Mouse (Mus musculus) urinary bladder, postnatal 10 days (tissue): ENCODE measurements around the gene Psmb10.
A peak's percentile ranks its signal among the peaks of the same experiment; 100 is the strongest.

Experiments
- DNase-seq: peaks from one replicate; pipeline ENCODE4 v3.0.0; 2022; ENCODE audit warnings: low spot score

Psmb10 gene

DNA sequence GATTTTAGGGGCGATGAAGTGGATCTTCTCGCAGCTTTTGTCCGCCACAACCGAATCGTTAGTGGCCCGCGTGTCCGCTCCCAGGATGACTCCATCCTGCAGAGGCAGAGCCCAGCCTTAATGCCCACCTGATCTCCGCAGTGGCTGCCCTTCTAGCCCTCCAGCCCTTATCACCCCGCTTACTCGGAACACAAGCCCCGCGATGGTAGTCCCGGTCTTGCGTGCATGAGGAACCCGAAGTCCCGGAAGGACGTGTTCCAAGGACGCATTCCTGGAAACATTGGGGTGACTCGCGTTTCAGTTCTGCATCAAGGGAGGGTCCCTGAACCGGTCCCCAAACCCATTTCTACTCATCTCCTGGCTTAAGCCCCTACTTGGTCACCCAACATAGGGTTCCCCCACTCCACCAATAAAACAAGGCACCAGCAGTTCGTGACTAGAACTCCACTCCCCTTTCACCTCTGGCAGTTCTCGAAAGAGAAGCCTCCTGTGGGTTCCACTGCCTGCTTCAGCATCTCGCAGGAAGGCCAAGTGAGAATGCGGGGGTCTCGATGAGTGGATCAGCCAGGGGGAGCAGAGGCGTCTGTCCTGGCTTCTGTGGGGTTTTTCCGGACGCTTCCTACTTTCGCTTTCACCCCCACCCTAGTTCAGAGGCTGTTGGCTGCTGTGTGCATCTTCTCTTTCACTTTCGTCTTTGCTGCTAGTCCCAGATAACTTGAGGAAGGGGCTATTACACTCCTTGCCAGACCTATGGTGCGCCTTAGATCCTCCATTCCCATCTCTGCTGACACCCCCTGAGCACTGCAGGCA is 543 bp downstream of the Psmb10 start:
- DNase-seq: no peak

DNA sequence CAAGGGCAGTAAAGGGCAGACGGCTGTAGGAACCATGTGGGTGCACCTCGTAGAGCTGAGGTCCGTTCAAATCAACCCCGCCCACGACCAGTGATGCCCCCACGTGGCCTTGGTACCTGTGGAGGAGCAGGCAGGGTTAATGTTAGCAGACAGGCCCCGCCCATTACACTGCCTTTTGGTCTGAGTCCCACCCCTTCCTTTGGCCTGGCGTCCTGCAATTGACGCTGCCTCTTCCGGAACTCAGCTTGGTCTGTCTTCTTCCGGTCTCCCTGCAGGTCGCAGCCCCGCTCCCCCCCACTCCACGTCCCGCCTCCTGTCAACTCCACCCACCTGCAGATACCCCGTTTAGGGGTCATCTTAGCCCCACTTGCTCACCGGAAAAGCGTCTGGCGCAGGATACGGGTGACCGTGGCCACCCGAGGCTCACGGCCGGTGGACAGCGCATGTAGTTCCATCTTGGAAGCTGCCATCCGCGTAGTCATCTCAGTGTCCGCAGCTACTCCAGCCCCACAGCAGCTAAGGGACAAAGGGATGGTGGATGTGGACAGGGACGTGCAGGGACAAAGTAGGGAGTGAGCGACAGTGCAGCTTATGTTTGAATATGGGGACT is 1.3 kb downstream of the Psmb10 start:
- DNase-seq: peak; percentile 42

DNA sequence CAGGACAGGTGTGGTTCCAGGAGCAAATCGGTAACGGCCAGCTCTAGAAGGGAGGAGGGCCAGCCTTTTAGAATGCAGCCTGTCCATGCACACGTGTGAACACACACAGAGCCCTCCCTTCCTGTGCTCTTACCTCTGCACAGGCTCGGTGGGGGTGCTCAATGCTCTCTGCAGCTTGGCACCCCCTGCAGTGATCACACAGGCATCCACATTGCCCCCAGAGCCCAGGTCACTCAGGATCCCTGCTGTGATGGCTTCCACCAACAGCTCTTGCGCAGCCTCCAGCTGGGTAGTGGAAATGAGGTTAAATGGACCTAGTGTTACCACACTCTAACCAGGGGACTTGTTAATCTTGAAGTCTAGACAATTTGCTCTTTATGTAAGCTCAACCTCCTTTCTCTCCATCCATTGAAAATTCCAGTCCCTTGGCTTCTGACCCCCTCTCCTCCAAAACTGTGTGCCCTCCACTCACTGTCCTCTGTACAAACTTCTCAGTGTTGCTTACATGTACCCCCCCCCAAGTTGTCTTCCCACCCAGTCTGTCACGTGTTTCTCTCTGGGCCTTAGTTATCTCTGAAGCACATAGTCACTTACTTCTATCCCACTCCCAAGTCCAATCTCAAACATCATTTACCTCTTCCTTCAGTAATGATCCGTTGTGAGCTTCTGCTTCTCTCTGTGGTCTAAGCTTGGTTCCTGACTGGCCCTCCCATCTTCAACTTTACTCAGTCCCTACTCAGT is 2.2 kb downstream of the Psmb10 start:
- no peak for DNase-seq

DNA sequence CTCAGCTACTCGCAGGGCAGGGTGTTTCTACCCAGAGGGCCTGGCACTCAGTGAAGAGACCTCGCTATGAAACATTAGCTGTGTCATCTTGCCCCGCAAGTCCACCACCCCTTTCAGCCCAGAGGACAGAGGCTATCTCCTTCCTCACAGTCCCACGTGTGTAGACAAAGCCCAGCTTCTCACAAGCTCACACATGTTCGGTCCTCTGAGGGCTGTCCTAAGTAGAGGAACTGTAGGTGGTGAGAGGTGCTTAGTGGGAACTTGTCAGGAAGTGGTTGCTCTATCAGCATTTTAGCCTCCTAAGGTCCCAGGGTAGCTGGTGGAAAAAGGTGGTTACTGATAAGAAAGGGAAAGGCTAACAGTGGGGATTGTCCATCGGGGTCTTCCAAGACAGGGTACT is 3.1 kb downstream of the Psmb10 start:
- no peak for DNase-seq

DNA sequence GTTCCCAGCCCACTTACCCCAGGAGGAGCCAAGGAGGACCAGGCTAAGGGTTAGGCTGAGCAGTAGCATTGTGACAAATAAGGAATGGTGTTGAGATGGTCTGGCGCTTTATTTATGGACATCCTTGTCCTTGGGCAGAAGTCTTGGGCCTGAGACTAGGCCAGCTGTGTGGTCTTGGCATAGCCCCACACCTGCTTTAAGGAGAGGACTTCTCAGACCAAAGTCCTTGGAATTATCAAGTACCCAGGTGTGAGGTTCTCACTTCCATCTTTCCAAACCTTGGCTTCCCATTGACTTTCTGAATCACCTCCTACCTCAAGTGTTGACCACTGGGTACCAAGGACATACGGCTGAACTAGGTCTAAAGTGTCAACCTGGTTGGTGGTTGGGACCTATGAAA is 4.5 kb downstream of the Psmb10 start, which contains the start of gene Ctrl:
Gene Ctrl, minus strand, starts transcription at position 101 of the 400 bp plus-strand sequence.
- no peak for DNase-seq

DNA sequence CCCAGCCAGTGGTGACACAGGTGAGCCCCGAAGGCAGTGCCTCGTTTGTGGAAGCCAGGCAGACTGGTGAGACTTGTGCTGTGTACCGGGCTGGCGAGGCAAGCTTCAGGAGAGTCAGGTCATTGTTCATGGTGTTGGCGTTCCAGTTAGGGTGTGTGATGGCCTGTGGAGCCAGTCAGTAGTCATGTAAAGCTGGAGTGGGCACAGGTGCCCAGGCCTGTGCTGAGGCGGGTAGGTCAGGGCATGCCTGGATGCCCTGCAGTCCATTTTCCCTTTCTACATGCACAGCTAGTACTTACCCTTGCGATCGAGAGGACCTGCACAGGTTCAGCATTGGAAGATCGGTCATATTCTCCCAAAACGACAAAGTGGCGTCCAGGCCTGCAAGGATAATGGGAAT is 5.7 kb downstream of the Psmb10 start:
- no peak for DNase-seq

DNA sequence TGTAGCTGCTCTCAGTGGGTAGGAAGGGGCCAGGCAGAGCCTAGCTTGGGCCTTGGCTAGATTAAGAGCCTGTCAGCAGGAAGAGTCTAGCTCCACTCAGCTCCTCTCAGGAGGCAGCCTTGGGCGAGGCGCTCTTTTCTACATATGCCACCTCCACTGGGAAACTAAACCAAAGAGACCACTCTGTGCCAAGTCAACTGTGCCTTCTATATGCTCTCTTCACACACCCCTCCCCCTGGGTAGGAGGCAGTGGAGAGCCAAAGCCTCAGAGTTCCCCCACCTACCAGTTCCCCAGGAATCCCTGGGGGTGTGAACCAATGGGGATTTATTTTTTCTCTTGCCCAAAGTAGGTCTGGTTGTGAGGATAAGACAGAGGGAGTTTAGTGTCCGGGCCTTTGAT is 7.0 kb downstream of the Psmb10 start:
- DNase-seq: no peak

DNA sequence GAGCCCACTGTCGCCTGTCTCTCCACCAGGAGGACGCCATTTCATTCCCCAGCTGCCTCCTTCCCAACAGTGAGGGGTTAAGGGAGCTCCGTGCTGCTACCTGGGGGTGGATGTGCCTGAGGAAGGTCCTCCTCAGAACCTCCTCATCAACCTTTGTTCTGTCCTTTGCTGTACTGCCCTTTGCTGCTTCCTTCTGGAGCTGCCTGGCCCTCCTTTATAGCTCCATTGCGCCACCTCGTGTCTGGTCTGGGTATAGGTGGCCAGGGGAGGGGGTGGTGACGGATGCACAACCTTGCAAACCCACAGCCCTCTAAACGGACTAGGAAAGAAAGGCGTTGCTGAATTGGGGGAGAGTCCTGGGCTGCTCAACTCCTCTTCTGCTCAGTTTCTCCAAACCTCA is 7.6 kb downstream of the Psmb10 start:
- peak; percentile 68 for DNase-seq

- DNase-seq: no peak
Measured at GRCm38 (mm10) chr8:105925123-105925522, 13.1 kb downstream of the Psmb10 start.

DNA sequence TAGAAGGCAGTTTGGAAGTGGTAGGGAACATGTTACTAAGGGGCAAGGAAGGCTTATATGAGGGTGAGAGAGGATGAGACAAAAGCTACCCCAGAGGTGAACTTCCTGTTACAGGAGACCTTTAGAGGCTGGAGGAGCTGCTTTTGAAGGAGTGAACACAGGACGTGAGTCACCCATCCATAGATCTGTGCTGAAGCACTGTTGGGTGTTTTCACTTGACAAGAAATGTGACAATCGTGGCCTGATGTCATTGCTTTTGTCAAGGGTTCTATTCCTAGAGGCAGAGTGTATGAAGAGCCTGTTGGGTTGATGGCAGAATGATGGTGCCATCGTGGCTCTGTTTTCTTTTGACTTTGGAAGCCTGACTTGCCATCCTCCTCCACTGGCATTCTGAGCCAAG is 18.9 kb downstream of the Psmb10 start:
- no peak for DNase-seq

GRCm38 (mm10) chr8:105900941-105901616 is 37.2 kb downstream of the Psmb10 start:
- DNase-seq: no peak

DNA sequence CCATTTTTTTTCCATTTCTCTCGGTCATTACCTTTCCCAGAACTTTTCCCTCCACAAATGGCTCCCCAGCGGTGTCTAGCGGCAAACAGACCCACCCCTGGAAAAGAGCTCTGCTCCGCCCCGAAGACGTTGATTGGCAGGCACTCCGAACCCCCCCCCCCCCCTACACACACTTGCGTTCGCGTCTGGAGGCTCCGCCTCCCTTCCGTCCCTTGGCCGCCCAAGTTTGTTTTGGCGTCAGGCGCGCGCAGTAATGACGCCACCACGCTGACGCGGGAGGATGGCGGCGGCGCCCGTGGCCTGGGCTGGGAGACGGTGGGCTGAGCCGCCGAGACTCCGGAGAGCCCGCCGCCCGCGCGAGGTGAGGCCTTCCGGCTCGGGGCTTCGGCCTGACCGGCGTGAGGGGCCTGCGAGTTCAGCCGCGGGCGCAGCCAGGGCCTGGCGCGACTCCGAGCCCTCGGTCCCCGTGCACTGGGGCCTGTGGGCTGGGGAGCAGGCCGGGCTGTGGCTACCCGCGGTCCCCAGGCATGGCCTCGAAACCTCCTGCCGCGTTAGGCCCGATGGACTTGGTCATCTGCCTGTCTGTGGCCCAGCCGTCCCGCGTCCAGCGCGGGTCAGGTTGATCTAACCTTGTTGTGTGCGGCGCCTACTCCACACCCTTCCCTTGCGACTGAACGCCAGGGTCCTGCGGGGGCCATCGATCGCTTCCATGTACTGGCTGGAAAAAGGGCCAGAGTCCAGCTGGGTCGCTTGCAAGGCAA is 37.9 kb downstream of the Psmb10 start, which contains the start of gene Pskh1:
Gene Pskh1, plus strand, starts transcription at position 262 of the 761 bp plus-strand sequence.
- peak; percentile 73 for DNase-seq

DNA sequence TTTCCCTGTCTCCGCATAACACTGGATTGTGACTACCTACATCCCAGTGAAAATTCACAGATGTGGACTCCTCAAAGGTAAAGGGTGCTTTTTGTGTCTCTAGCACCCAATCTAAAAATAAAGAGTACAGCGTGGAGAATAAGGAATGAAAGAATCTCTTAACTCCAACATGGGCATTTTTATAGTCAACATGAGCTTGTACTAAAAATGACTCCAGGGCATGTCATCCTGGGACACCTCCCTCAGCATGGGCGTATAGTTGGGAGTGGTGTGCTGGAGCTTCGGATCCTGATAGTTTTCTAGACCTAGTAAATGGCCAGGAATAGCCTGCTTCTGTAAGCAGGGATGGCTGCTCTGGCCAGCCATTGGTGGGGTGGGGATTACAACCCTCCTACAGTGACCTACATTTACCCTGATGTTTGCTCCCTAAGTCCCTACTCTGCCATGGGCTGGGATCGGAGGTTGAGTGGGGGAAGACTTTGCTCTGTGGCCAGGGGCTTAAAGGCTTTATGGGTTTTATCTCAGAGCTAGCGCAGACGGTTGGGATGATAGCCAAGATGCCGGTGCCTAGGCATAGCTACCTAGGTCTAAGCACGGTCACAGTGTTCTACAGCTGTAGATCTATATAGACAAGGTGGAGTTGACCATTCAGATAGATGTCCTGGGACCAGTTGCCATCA is 40.3 kb downstream of the Psmb10 start:
- no peak for DNase-seq

GRCm38 (mm10) chr8:105893339-105893738 is 44.9 kb downstream of the Psmb10 start, which contains the start of gene Nrn1l:
TSS of gene Nrn1l (plus strand) at chr8:105893567.
- DNase-seq: no peak

GRCm38 (mm10) chr8:105892432-105892831 is 45.8 kb downstream of the Psmb10 start:
- no peak for DNase-seq

GRCm38 (mm10) chr8:105890870-105891269 is 47.4 kb downstream of the Psmb10 start:
- DNase-seq: no peak

DNA sequence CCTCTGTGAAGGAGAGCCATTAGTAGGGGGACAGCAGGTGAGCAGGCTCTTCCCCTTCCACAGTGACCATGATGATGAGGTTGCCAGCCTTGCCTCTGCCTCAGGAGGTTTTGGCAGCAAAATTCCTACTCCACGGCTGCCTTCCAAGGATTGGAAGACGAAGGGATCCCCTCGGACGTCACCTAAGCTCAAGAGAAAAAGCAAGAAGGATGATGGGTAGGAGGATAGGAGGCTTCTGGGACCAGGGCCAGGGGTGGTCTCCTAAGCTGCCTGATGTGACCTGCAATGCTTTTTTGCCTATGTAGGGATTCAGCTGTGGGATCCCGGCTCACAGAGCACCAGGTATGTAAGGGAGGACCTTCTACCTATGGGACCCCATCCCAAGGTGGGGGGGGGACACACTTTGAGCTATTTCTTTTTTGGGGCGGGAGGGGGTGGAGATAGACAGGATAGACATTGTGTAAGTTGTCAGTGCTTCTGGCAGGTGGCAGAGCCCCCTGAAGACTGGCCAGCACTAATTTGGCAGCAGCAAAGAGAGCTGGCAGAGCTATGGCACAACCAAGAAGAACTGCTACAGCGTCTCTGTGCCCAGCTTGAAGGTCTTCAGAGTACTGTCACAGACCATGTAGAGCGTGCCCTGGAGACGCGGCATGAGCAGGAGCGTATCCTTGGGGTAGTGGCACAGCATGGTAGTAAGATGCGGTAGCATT is 48.3 kb downstream of the Psmb10 start:
- no peak for DNase-seq
